Mouse (Mus musculus) stomach, postnatal 0 days (tissue): ENCODE results near the gene Gabarapl2. TPM values are rescaled to one million over a fixed set of nuclear protein-coding genes. Genes with fewer than 3 reads are reported as not detected.

Experiments
- ATAC-seq: fragments of 200-750 bp; cut with Nextera tagmentation; 2 replicates; pipeline ENCODE4 v1.8.0; 2017; ENCODE audit not compliant: low FRiP score, low TSS enrichment
- DNase-seq: peaks from one replicate; pipeline ENCODE4 v3.0.0-alpha.2; 2016; ENCODE audit warnings: low spot score
- H3K27ac ChIP-seq: fragments of 300-500 bp; sonication (generic); replicated peaks from 2 replicates; pipeline ENCODE4 v1.5.1; 2014; ENCODE audit warnings: mild to moderate bottlenecking, control low read depth
- H3K27me3 ChIP-seq: fragments of 300-500 bp; sonication (generic); 2 replicates; pipeline ENCODE4 v1.6.1; 2014; ENCODE audit warnings: low read length; ENCODE audit not compliant: control insufficient read depth, insufficient read depth
- H3K36me3 ChIP-seq: fragments of 300-500 bp; sonication (generic); 2 replicates; pipeline ENCODE4 v1.6.1; 2014; ENCODE audit warnings: low read length, mixed read lengths; ENCODE audit not compliant: control insufficient read depth, insufficient read depth
- H3K4me1 ChIP-seq: fragments of 300-500 bp; sonication (generic); replicated peaks from 2 replicates; pipeline ENCODE4 v1.6.1; 2014; ENCODE audit warnings: antibody characterized with exemption; ENCODE audit not compliant: control insufficient read depth, insufficient read depth
- H3K4me2 ChIP-seq: fragments of 300-500 bp; sonication (generic); replicated peaks from 2 replicates; pipeline ENCODE4 v1.6.1; 2014; ENCODE audit warnings: low read depth, mild to moderate bottlenecking, control low read depth, moderate library complexity
- H3K4me3 ChIP-seq: fragments of 300-500 bp; sonication (generic); 2 replicates; pipeline ENCODE4 v1.5.1; 2014; ENCODE audit warnings: low read depth, low read length, control low read depth
- H3K9ac ChIP-seq: fragments of 300-500 bp; sonication (generic); 2 replicates; pipeline ENCODE4 v1.6.1; 2014; ENCODE audit warnings: mild to moderate bottlenecking, low read length, control low read depth, mixed read lengths
- H3K9me3 ChIP-seq: fragments of 300-500 bp; sonication (generic); 2 replicates; pipeline ENCODE4 v1.6.1; 2016; ENCODE audit warnings: low read length; ENCODE audit not compliant: control insufficient read depth
- CTCF ChIP-seq: IDR thresholded peaks from 2 replicates; pipeline ENCODE4 v1.5.1; 2016; ENCODE audit warnings: antibody characterized with exemption, low read depth, mild to moderate bottlenecking, moderate library complexity
- EP300 ChIP-seq: optimal IDR thresholded peaks from 2 replicates; pipeline ENCODE3; 2016; ENCODE audit warnings: antibody characterized with exemption
- WGBS: fragments of 180-500 bp; shearing (Covaris S2); extraction: QIAGEN DNeasy Blood & Tissue Kit; methylation state at CpG from one replicate; pipeline ENCODE4 v1.1.7; 2014; 5-methylcytosine and 5-hydroxymethylcytosine counted together
- polyA plus RNA-seq: library from polyadenylated mRNA; unstranded; fragments of >200 nt; fragmentation: Nextera tagmentation; extraction: Ambion mirVana; gene quantifications from 2 replicates; pipeline ENCODE4 v1.2.1, GENCODE M21; 2015

Gabarapl2 gene
- polyA plus RNA-seq, 1 experiment from 2014 or later = 290 TPM

DNA sequence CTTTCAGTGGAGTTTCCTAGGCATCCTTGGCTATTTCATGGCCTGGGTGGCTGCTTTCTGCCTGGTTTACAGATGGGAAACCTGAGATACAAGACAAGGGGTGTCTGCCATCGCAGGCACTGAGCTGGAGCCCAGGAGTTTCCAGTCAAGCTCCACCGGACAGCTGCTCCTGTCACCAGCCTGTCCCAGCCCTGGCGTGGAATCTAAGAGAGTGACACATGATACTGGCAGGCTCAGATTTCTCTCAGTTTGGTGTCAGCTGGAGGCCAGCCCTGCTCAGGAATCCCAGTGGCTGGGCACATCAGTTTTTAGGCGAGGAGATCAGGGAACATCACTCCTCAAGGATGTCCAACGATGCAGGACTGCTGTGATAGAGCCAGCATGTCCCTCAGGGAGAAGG, 38.4 kb upstream of the Gabarapl2 start:
- no peaks in the 10 kb centered on the region for H3K9me3 ChIP-seq
- H3K4me2 ChIP-seq = no peak overlapping the region
- no peak overlapping the region for H3K9ac ChIP-seq
- TF ChIP-seq CTCF (no peak), EP300 (no peak)
- H3K4me1 ChIP-seq = no peaks in the 10 kb centered on the region
- 40% methylated on average over 5 of the region's 5 CpGs for WGBS
- ATAC-seq (no peak), DNase-seq (no peak)
- no peak overlapping the region for H3K4me3 ChIP-seq
- no peaks in the 10 kb centered on the region for H3K27me3 ChIP-seq
- no peaks in the 10 kb centered on the region for H3K36me3 ChIP-seq
- H3K27ac ChIP-seq = no peak overlapping the region

DNA sequence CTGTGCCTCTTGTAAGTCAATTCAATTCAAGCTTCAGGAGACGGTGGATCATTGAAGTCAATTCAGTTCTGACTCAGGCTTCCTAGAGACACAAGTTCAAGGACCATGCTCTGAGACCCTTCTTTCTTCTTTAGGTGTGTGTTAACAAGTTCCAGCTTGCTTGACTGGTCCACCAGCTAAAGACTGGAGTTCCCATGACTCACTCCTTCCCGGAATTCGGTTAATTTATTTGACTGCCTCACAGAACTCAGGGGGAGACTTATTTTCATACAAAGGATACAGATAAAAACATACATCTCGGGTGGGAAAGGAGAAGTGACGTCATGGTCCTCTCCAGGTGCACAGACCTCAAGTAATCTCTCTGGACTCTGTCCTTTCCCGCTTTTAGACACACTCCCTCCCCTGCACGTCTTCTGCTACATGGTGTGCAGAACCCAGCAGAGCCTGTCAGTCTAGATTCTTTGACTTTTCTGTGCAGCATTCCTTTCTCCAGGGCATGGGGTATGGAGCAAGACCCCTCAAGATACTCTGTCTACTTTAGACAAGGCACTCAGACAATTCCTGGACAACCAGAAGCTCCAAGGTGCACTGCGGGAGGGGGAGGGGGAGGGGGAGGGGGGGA, 34.9 kb upstream of the Gabarapl2 start:
- no peaks in the 10 kb centered on the region for H3K9me3 ChIP-seq
- ATAC-seq (peak; percentile 82), DNase-seq (peak; percentile 38)
- TF ChIP-seq CTCF = no peak
- no peak for TF ChIP-seq EP300
- H3K27ac ChIP-seq = no peak overlapping the region
- H3K9ac ChIP-seq = no peak overlapping the region
- no peaks in the 10 kb centered on the region for H3K27me3 ChIP-seq
- H3K4me2 ChIP-seq = no peak overlapping the region
- 35% methylated on average over 8 of the region's 8 CpGs for WGBS
- no peak overlapping the region for H3K4me3 ChIP-seq
- peaks cover 3% of the 10 kb centered on the region; the same call in 1 of the 2 replicates for H3K4me1 ChIP-seq
- H3K36me3 ChIP-seq = no peaks in the 10 kb centered on the region

DNA sequence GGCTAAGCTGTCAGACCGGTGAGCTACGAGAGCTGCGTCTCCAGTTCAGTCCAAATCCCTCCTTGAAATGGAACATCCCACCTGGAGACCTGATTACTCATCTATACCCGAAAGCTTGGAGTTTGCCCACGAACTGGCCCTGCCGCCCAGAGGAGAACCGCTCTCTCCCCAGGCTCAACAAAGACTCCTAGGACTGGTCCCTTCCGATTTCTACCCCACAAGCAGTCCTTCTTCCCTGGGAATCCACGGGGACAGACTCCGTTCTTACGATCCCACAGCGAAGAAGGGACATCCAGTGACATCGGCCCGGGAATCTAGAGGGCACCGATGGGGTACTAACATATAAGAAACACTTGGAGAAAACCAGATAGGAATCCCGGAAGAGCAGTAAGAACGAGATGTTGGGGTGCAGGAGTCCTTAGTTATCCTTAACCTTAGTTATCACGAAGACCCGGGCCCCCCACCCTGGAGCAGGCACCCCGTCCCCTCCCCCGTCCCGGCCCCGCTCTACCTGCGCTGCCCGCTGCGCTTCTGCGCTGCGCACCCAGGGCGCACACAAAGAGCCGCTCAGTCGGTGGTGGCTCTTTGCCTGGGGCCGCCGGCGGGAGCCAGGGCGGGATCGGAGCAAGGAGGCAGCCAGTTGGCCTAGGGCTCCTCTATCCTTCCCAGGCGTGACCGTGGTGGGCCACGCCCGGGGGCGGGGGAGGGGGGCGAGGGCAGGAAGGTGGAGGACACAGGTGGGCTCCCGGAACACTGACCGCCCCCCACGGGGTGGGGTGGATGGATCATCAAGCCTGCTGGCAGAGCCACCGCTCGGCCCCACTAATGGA, 30.7 kb upstream of the Gabarapl2 start, which contains the start of gene Chst5:
Gene Chst5, minus strand, starts transcription at position 827 of the 830 bp plus-strand sequence.
- TF ChIP-seq EP300 (no peak), CTCF (no peak)
- Histone ChIP-seq H3K36me3 (no peaks in the 10 kb centered on the region), H3K27me3 (no peaks in the 10 kb centered on the region), H3K27ac (no peak within 1 kb of the TSS), H3K4me1 (peaks cover 3% of the 10 kb centered on the region; the same call in 1 of the 2 replicates), H3K4me2 (peak within 1 kb of the TSS; percentile 68), H3K9ac (peak within 1 kb of the TSS; percentile 53), H3K4me3 (peak within 1 kb of the TSS; percentile 33), H3K9me3 (no peaks in the 10 kb centered on the region)
- peak; percentile 42; the same call in 1 of the 2 replicates for ATAC-seq
- 5% methylated on average over 37 of the region's 47 CpGs for WGBS
- DNase-seq = peak; percentile 41

DNA sequence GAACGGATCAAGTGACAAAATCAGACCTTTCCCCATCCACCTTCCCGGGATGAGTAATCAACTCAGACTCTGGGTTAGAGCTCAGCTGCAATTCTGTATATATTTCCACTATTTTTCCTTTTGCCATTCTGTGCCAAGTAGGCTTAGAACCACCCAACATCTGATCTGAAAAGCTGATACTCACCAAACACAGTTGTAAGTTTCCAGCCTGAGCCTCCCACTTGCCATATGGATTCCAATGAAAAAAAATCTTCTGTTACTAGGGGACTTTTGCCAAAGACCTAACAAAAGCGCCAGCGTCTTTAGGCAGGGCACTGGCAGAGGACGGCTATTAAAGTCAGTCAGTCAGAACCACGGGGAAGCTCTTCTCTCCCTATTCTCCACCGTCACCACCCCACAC, 28.9 kb upstream of the Gabarapl2 start:
- H3K4me1 ChIP-seq = peaks cover 3% of the 10 kb centered on the region; the same call in 1 of the 2 replicates
- DNase-seq (no peak), ATAC-seq (no peak)
- WGBS = 49% methylated on average over 7 of the region's 7 CpGs
- no peak overlapping the region for H3K27ac ChIP-seq
- H3K4me3 ChIP-seq = no peak overlapping the region
- no peak for TF ChIP-seq EP300
- TF ChIP-seq CTCF = no peak
- no peaks in the 10 kb centered on the region for H3K27me3 ChIP-seq
- H3K9me3 ChIP-seq = no peaks in the 10 kb centered on the region
- H3K4me2 ChIP-seq = no peak overlapping the region
- H3K36me3 ChIP-seq = no peaks in the 10 kb centered on the region
- no peak overlapping the region for H3K9ac ChIP-seq

DNA sequence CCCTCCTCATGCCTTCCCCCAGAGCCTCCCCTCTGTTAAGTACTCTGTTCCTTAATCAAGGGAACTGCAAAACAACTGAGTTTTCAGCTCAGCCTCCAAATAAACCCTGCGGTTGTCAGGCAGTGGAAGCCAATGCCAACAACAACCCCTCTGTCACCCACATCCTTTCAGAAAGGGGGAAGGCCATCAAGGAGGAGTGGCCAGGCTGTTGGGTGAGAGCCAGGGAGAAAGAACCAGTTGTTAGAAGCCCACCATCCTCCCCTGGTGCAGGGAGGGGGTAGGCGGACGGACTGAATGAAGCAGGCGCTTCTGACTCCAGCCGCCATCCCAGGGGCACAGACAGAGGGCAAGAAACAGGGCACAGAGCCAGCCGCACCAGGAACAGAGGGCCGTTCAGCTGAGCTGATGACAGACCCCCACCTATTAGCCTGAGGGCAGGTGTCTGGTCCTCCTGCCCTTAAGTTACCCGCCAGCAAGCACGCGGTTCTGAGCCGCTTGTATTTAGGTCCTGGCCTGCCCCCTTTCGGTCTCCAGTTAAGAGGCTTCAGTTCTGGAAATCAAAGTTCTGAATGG, 27.6 kb upstream of the Gabarapl2 start:
- peak; percentile 35 for DNase-seq

More for the DNA sequence above, 27.6 kb upstream of the Gabarapl2 start:
- Histone ChIP-seq H3K27me3 (no peaks in the 10 kb centered on the region), H3K36me3 (no peaks in the 10 kb centered on the region), H3K4me2 (no peak overlapping the region), H3K9ac (no peak overlapping the region), H3K4me1 (peaks cover 3% of the 10 kb centered on the region; the same call in 1 of the 2 replicates), H3K4me3 (no peak overlapping the region), H3K27ac (no peak overlapping the region), H3K9me3 (no peaks in the 10 kb centered on the region)
- TF ChIP-seq CTCF = peak; percentile 36; the same call in 1 of the 2 replicates
- no peak for TF ChIP-seq EP300
- 69% methylated on average over 12 of the region's 12 CpGs for WGBS
- ATAC-seq = 0 out of 2 replicates have a peak, but pooled peaks have one; percentile 16
